Mouse (Mus musculus): Measurements from ENCODE around the gene Zfp956. TPM values are rescaled to one million over a fixed set of nuclear protein-coding genes. Genes with fewer than 3 reads are reported as not detected.

Gene Zfp956
- polyA plus RNA-seq, 1 experiment from 2014 or later, result 9.4 TPM

DNA sequence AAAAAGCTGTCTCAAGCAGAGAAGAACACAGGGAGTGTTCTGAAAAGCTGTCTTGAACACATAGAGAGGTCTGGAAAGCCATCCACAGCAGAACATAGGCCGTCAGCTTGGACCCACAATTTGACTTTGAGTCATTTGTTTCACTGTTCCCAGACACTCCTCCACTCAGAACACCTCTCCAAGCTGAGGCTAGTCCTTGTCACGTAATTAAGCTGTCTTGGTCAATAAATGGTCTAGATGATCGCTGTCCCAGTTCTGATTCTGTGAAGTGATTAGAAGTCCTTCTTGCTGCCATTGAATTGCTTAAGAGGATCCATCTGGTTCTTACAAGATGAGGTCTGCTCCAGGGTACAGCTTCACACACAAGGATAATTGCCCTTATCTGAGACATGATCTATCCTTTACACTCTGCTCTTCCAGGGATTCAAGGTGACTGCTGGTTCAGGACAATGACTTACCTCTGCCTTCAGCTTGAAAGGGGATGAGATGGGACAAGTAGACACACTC lies 34.4 kb upstream of the Zfp956 start:
- Histone ChIP-seq H3K4me2 (no peak overlapping the region), H3K27ac (ENCODE audit: low read depth, low read length) (no peak overlapping the region), H3K27me3 (replicated peaks; ENCODE audit: control insufficient read depth, insufficient read depth, low read length) (no peaks in the 10 kb centered on the region), H3K4me1 (replicated peaks; ENCODE audit: control insufficient read depth, insufficient read depth, low read length) (peaks cover 17% of the 10 kb centered on the region), H3K4me3 (ENCODE audit: low read depth, low read length) (no peak overlapping the region), H3K9ac (ENCODE audit: low read depth, low read length) (no peak overlapping the region), H3K36me3 (ENCODE audit: control insufficient read depth, insufficient read depth, low read length) (no peaks in the 10 kb centered on the region), H3K9me3 (ENCODE audit: control insufficient read depth, low read length) (no peaks in the 10 kb centered on the region)
- DNase-seq (ENCODE audit: low spot score) (no peak), ATAC-seq (replicated peaks; ENCODE audit: low FRiP score) (no peak)
- 85% methylated on average over 3 of the region's 3 CpGs for WGBS

DNA sequence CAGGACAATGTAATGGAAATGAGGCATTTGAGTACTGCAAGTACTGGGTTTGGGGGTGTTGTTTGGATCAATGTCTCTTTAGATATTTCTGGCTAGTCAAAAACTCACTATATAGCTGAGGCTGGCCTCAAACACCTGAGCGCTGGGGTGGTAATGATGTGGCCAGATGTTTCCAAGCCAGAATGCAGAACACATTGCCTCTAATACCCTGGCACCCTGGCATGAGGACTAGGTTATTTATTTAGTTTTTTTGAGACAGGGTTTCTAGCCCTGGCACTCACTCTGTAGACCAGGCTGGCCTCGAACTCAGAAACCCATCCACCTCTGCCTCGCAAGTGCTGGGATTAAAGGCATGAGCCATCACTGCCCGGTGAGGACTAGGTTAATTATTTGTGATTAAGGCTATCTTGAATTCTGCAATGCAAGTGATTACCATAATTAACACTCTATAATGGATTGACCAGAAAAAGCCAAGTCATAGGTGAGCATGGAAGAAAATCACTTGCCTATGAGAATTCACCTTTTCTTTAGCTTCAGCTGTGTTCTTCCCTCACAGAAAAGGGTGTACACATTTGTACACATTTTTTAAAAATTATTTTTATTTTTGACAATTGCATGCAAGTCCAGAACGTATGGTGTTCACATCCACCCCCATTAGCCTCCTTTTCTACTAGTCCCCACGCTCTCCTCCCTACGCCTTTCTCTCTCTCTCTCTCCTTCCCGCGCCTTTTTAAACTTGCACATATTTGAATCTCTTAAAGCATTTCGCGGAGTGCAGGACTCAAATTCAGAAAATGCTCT lies 33.3 kb upstream of the Zfp956 start:
- Histone ChIP-seq H3K36me3 (ENCODE audit: control insufficient read depth, insufficient read depth, low read length) (no peaks in the 10 kb centered on the region), H3K9ac (ENCODE audit: low read depth, low read length) (peak overlapping the region; percentile 93), H3K27me3 (replicated peaks; ENCODE audit: control insufficient read depth, insufficient read depth, low read length) (no peaks in the 10 kb centered on the region), H3K4me1 (replicated peaks; ENCODE audit: control insufficient read depth, insufficient read depth, low read length) (peaks cover 17% of the 10 kb centered on the region), H3K4me2 (peak overlapping the region; percentile 92), H3K9me3 (ENCODE audit: control insufficient read depth, low read length) (no peaks in the 10 kb centered on the region), H3K4me3 (ENCODE audit: low read depth, low read length) (peak overlapping the region; percentile 75), H3K27ac (ENCODE audit: low read depth, low read length) (peak overlapping the region; percentile 97)
- ATAC-seq (replicated peaks; ENCODE audit: low FRiP score) (peak; percentile 10; the same call in 1 of the 2 replicates), DNase-seq (ENCODE audit: low spot score) (no peak)
- 28% methylated on average over 11 of the region's 11 CpGs for WGBS

DNA sequence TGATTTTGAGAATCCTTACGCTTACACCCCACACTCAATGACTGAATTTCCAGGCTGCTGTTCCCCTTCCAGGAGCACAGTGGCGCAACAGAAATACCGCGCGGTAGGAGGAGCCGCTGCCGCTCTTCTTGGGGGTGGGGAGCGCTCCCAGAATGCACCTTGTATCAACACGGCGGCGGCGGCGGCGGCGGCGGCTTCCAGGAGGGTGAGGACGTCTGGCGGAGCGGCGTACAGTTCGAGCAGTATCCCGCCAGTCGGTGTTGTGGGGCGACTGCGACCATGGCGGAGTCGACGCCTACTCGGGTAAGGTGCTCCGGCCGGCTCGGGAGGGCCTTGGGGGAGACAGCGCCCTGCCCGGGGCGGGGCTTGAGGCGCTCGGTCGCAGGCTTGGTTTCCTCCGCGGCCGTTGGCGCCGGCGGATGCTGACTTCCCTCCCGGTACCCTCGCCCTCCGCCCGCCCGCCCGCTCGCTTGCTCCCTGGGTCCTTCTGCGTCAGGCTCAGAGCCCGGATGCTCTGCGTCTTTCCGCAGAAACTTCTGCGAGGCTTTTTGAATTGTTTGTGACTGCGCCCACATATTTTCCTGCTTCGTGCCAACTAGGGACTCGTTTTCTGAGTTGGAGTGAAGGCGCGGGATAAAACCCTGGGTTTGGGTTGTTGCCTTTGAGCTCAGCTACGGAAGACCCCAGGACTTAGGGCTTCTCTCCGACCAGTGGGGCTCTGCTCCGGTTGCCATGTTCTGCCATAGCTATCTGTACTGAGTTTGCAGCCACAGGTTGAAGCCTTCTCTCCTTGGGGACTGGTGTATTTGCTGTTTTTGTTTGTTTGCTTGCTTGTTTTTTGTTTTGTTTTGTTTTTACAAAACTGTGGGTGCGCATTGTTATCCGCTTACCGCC lies 32.5 kb upstream of the Zfp956 start, which contains the start of gene Zfp212:
Gene Zfp212 (plus strand): TSS at position 30 of the 894 bp plus-strand sequence.
- Histone ChIP-seq H3K4me3 (ENCODE audit: low read depth, low read length) (peak within 1 kb of the TSS; percentile 75), H3K4me2 (peak within 1 kb of the TSS; percentile 92), H3K27me3 (replicated peaks; ENCODE audit: control insufficient read depth, insufficient read depth, low read length) (no peaks in the 10 kb centered on the region), H3K9ac (ENCODE audit: low read depth, low read length) (peak within 1 kb of the TSS; percentile 93), H3K36me3 (ENCODE audit: control insufficient read depth, insufficient read depth, low read length) (no peaks in the 10 kb centered on the region), H3K9me3 (ENCODE audit: control insufficient read depth, low read length) (no peaks in the 10 kb centered on the region), H3K27ac (ENCODE audit: low read depth, low read length) (peak within 1 kb of the TSS; percentile 97), H3K4me1 (replicated peaks; ENCODE audit: control insufficient read depth, insufficient read depth, low read length) (peaks cover 17% of the 10 kb centered on the region)
- DNase-seq (ENCODE audit: low spot score) (peak; percentile 95), ATAC-seq (replicated peaks; ENCODE audit: low FRiP score) (peak; percentile 90)
- under 1% methylated on average over 67 of the region's 67 CpGs for WGBS

DNA sequence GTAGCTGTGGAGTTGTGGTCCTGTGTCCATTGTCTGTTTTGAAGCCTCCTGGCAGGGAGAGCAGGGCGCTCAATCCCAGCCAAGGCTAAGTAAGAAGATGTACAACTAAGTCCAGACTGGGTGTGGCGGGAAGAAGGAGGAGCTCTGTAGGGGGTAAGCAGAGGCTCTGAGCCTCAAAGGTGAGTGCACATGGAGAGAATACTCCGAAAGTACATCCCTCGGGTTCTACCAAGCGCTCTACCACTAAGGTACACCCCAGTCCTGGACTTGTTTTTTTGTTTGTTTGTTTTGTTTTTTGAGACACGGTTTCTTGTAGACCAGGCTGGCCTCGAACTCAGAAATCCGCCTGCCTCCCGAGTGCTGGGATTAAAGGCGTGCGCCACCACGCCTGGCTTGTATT lies 10.7 kb upstream of the Zfp956 start:
- no peak for DNase-seq (ENCODE audit: low spot score)
- peak overlapping the region; percentile 68 for H3K4me3 ChIP-seq (ENCODE audit: low read depth, low read length)
- H3K27ac ChIP-seq (ENCODE audit: low read depth, low read length), result no peak overlapping the region
- H3K4me1 ChIP-seq (replicated peaks; ENCODE audit: control insufficient read depth, insufficient read depth, low read length), result peaks cover 5% of the 10 kb centered on the region
- peak; percentile 35 for ATAC-seq (replicated peaks; ENCODE audit: low FRiP score)
- no peaks in the 10 kb centered on the region for H3K27me3 ChIP-seq (replicated peaks; ENCODE audit: control insufficient read depth, insufficient read depth, low read length)
- H3K9ac ChIP-seq (ENCODE audit: low read depth, low read length), result peak overlapping the region; percentile 95
- peak overlapping the region; percentile 98 for H3K4me2 ChIP-seq
- peaks cover 5% of the 10 kb centered on the region; the same call in 1 of the 2 replicates for H3K9me3 ChIP-seq (ENCODE audit: control insufficient read depth, low read length)
- peaks cover 8% of the 10 kb centered on the region for H3K36me3 ChIP-seq (ENCODE audit: control insufficient read depth, insufficient read depth, low read length)
- WGBS, result 53% methylated on average over 12 of the region's 12 CpGs

DNA sequence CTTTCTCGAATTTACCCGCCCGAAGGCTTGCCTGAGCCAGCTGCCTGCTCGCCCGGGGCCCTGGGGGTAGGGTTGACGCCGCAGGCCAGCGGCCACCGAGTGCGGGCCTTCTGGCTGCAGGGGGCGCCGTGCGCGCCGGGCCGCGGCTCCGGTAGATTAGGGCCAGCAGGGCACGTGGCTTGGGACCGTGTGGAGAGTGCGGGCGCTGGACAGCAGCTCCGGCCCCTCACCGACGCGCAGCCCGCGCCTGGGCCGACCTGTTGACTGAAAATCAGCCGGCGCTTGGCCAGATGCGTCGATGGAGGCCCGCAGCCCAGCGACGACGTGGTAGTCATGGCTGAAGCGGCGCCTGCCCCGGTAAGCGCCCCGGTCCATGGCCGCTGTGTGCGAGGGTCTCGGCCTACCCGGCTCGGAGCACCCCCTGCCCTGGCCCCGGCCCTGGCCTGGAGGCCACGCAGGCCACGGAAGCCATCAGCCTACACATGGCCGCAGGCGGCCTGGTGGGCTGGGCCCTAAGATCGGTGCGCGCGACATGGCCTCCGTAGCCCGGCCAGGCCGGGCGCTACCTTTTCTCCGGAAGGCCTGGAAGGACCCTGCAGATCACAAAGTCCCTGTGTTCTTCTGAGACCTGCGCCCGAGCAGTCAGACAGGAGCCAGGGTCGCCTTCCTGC lies 10.0 kb upstream of the Zfp956 start:
- H3K4me1 ChIP-seq (replicated peaks; ENCODE audit: control insufficient read depth, insufficient read depth, low read length), result peaks cover 5% of the 10 kb centered on the region
- peak overlapping the region; percentile 98 for H3K4me2 ChIP-seq
- no peaks in the 10 kb centered on the region for H3K27me3 ChIP-seq (replicated peaks; ENCODE audit: control insufficient read depth, insufficient read depth, low read length)
- H3K36me3 ChIP-seq (ENCODE audit: control insufficient read depth, insufficient read depth, low read length), result peaks cover 8% of the 10 kb centered on the region
- peak overlapping the region; percentile 64 for H3K27ac ChIP-seq (ENCODE audit: low read depth, low read length)
- H3K4me3 ChIP-seq (ENCODE audit: low read depth, low read length), result peak overlapping the region; percentile 68
- H3K9ac ChIP-seq (ENCODE audit: low read depth, low read length), result peak overlapping the region; percentile 95
- H3K9me3 ChIP-seq (ENCODE audit: control insufficient read depth, low read length), result peaks cover 5% of the 10 kb centered on the region; the same call in 1 of the 2 replicates
- peak; percentile 92 for ATAC-seq (replicated peaks; ENCODE audit: low FRiP score)
- peak; percentile 84 for DNase-seq (ENCODE audit: low spot score)
- WGBS, result 11% methylated on average over 64 of the region's 64 CpGs

DNA sequence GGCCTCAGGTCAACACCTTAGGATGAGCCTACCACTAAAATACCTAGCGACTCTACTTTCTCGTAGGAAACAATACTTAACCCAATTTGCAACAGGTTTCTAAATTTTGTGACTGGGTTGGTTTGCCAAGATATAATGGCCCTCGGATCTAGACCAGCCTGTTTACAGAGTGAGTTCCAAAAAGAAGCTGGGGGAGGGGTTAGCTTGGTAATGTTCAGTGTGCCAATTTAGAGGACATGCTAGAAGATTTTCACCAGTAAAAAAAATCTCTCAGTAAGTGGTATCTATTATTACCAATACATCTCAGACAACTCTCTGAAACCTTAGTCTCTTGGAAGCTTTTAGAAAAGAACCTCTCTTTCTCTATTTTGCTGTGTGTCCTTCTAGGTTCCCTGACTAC lies 9.5 kb upstream of the Zfp956 start:
- peaks cover 5% of the 10 kb centered on the region; the same call in 1 of the 2 replicates for H3K9me3 ChIP-seq (ENCODE audit: control insufficient read depth, low read length)
- DNase-seq (ENCODE audit: low spot score) (no peak), ATAC-seq (replicated peaks; ENCODE audit: low FRiP score) (no peak)
- H3K36me3 ChIP-seq (ENCODE audit: control insufficient read depth, insufficient read depth, low read length), result peaks cover 8% of the 10 kb centered on the region
- H3K4me2 ChIP-seq, result peak overlapping the region; percentile 98
- 69% methylated on average over 3 of the region's 3 CpGs for WGBS
- H3K4me1 ChIP-seq (replicated peaks; ENCODE audit: control insufficient read depth, insufficient read depth, low read length), result peaks cover 5% of the 10 kb centered on the region
- H3K27ac ChIP-seq (ENCODE audit: low read depth, low read length), result peak overlapping the region; percentile 64
- peak overlapping the region; percentile 68 for H3K4me3 ChIP-seq (ENCODE audit: low read depth, low read length)
- peak overlapping the region; percentile 95 for H3K9ac ChIP-seq (ENCODE audit: low read depth, low read length)
- no peaks in the 10 kb centered on the region for H3K27me3 ChIP-seq (replicated peaks; ENCODE audit: control insufficient read depth, insufficient read depth, low read length)

DNA sequence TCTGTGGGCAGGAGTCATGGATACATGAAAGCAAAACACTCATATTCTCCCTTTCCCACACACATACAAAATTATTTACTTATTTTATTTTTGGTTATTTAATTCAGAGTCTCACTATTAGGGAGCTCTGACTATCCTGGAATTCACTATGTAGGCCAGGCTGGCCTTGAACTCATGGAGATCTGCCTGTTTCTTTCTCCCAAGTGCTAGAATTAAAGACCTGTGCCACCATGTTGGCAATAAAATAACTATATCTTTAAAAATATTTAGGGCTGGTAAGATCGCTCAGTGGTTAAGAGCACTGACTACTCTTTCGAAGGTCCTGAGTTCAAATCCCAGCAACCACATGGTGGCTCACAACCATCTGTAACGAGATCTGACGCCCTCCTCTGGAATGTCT lies 5.8 kb upstream of the Zfp956 start:
- Histone ChIP-seq H3K9me3 (ENCODE audit: control insufficient read depth, low read length) (peaks cover 5% of the 10 kb centered on the region; the same call in 1 of the 2 replicates), H3K27ac (ENCODE audit: low read depth, low read length) (no peak overlapping the region), H3K4me1 (replicated peaks; ENCODE audit: control insufficient read depth, insufficient read depth, low read length) (peaks cover 5% of the 10 kb centered on the region), H3K36me3 (ENCODE audit: control insufficient read depth, insufficient read depth, low read length) (peaks cover 8% of the 10 kb centered on the region), H3K4me2 (no peak overlapping the region), H3K9ac (ENCODE audit: low read depth, low read length) (no peak overlapping the region), H3K27me3 (replicated peaks; ENCODE audit: control insufficient read depth, insufficient read depth, low read length) (no peaks in the 10 kb centered on the region), H3K4me3 (ENCODE audit: low read depth, low read length) (no peak overlapping the region)
- no peak for ATAC-seq (replicated peaks; ENCODE audit: low FRiP score)
- no peak for DNase-seq (ENCODE audit: low spot score)
- WGBS, result 96% methylated on average over 4 of the region's 4 CpGs

DNA sequence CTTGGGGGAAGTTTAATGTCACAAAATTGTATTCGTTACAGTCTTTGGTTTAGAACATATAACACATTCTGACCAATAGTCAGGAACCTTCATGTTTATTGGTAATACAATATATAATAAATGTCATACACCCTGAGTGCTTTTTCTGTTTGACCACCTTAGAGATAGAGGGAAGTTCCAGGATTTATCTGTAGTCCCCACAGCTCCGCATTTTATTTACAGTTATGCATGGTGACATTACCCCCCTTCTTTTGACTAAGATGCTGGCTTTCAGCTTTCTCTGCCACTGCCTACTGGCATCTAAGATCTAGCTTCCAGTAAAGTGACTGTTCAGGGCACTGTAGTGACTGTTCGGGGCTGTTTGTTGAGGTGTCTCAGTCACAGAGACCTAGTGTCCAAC lies 1.2 kb downstream of the Zfp956 start:
- DNase-seq (ENCODE audit: low spot score) (no peak), ATAC-seq (replicated peaks; ENCODE audit: low FRiP score) (no peak)
- WGBS, result 85% methylated on average over 3 of the region's 3 CpGs
- Histone ChIP-seq H3K36me3 (ENCODE audit: control insufficient read depth, insufficient read depth, low read length) (peaks cover 2% of the 10 kb centered on the region; the same call in 1 of the 2 replicates), H3K9me3 (ENCODE audit: control insufficient read depth, low read length) (no peaks in the 10 kb centered on the region), H3K9ac (ENCODE audit: low read depth, low read length) (no peak overlapping the region; the same call in 1 of the 2 replicates), H3K4me2 (peak overlapping the region; percentile 89), H3K4me1 (replicated peaks; ENCODE audit: control insufficient read depth, insufficient read depth, low read length) (no peaks in the 10 kb centered on the region; the same call in none of the 2 replicates), H3K27ac (ENCODE audit: low read depth, low read length) (no peak overlapping the region), H3K27me3 (replicated peaks; ENCODE audit: control insufficient read depth, insufficient read depth, low read length) (no peaks in the 10 kb centered on the region), H3K4me3 (ENCODE audit: low read depth, low read length) (peak overlapping the region; percentile 62)

All from liver, embryonic 11.5 days (tissue).